Mouse (Mus musculus) urinary bladder, postnatal 10 days (tissue): Measurements from ENCODE around the gene Arid1a.
A peak's percentile ranks its signal among the peaks of the same experiment; 100 is the strongest.
"Not testable (repeated sequence)": the region's sequence is repeated elsewhere in the genome, so short reads cannot be mapped to it uniquely, and the experiment has no call there.

Experiments used
- DNase-seq: peaks from one replicate; pipeline ENCODE4 v3.0.0; 2022; ENCODE audit warnings: low spot score

Arid1a gene

DNA sequence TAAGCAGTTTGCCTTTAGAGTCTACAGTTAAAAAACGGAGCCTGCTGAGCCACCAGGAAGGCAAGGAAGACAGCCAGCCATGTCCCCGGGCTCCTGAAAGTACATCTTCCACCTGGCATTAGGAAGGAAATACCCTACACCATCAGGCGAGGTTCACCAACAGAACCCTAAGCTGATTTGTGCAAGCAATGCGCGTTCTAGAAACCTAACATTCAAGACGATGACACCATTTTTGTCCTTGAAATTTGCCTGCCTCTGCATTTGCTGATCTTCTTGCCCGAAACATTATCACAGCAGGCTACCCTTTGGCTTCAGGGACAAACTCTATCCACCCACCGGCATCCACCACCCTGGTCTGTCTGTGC, 82.3 kb downstream of the Arid1a start:
- no peak for DNase-seq

DNA sequence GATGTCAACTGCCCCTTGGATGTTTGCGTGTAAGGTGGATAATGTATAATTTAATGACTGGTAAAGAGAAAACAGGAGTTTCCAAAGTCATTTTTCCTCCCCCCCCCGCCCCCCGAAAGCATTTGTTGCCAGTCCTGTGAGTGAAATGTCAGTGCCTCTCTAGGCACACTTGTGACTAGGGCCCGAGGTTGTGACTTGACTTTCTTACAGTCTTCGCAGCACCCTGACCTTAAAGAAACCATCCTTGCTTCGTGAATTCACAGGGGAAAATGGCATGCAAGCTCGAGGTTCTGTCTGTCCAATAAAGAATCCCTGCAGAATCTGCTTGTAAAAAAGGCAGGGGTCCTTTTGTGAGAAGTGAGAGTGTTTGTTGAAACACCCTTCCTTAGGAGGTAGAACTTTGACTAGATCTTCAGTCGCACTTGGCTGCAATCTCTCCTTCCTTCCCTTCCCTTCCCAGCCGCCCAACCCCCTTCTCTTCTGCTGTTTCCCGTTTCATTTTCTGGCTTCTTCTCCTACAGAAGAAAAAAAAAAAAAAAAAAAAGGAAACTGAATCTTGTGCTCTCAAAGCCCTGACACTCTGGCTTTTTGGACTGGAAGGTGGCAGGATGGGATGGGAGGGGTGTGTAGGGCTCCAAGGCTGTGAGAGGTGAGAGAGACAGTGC, 82.8 kb downstream of the Arid1a start:
- DNase-seq: no peak

- no peak for DNase-seq
Measured at GRCm38 (mm10) chr4:133672845-133673647, 83.5 kb downstream of the Arid1a start.

GRCm38 (mm10) chr4:133671881-133672844, 84.4 kb downstream of the Arid1a start, which contains the start of gene Pigv:
Pigv (minus strand) TSS chr4:133672647.
- peak; percentile 79 for DNase-seq

DNA sequence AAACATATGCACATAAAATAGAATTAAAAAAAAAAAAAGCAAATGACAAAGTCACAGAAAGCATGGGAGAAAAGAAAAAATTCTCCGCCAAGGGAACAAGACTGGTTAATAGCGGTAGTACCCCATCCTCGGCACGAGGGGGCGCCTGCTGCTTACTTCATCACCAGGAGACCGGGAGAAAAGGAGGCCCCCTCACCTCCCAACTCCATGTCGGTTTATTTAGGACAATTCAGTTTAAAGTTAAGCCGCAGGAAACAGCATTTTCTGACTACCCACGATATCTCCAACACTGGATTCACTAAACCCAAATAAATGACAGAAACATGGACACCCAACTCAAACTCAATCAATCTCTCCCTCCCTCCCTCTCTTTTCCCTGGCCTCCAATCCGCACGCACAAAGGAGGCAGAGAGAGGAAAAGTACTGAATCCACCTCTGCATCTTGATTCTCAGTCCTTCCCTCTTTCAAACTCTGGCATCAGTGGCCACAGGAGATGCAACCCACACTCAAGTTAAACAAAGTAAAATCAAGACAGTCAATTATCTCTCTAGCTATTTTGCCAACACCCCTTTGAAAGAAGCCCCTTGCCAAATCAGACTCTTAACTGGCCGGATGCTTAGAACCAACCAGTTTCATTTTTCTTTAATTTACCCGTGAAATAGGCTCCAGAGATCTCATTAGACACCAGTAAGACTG, 85.2 kb downstream of the Arid1a start:
- DNase-seq: peak; percentile 50

- DNase-seq: no peak
Measured at GRCm38 (mm10) chr4:133669652-133670210, 86.8 kb downstream of the Arid1a start.

DNA sequence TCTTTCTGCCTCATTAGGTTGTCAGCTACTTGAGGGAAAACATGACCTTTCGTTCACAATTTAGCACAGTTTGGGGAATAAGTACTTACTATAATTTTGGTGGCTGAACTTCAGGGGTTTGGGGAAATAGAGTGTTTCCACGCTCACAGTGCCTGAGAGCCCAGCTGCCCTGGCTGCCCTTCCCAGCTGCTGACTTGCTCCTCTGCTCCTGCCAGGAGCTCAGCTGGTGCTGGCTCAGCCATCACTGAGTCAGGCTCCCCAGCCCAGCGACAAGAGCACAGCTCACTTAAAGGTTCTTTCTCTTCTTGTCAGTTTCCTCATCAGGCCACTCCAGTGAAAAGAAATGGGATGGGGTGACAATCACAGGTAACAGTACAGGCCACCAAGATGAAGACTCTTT, 88.0 kb downstream of the Arid1a start:
- no peak for DNase-seq

DNA sequence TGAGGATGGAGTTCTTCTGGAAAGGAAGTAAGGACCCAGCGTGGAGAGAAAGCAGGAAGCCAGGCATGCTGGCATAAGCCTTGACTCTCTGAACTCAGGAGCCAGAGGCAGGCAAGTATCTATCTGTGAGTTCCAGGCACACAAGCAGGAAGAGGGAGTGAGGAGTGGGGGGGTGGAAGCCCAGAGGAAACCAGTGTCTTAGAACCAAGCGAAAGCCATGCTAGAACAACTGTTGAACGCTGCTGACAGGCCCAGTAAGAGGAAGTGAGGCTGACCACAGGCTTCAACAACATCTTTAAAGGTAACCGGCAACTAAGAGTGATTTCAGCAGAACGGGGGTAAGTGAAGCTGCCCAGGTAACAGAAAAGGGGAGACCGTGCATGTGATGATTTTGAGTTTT, 90.4 kb downstream of the Arid1a start:
- DNase-seq: no peak

DNA sequence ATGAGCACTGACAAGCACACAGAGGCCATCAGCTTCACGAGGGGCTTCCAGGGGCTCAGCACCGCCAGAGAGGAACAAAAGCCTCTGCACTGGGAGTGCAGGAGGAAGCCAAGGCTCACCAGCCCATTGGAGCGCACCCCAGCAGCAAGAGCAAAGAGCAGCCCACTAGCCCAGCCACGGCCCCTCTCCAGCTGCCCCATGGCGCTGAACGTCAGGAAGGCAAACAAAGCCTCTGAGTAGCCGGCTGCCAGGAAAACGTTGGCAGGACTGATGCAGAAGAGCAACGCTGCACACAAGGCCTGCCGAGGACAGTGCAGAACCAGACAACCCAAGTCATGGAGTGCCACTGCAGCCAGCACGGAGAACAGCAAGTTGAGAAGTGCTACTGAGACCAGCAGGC, 91.5 kb downstream of the Arid1a start:
- no peak for DNase-seq

GRCm38 (mm10) chr4:133662945-133663344, 93.6 kb downstream of the Arid1a start:
- no peak for DNase-seq

GRCm38 (mm10) chr4:133662421-133662820, 94.1 kb downstream of the Arid1a start:
- DNase-seq: no peak

DNA sequence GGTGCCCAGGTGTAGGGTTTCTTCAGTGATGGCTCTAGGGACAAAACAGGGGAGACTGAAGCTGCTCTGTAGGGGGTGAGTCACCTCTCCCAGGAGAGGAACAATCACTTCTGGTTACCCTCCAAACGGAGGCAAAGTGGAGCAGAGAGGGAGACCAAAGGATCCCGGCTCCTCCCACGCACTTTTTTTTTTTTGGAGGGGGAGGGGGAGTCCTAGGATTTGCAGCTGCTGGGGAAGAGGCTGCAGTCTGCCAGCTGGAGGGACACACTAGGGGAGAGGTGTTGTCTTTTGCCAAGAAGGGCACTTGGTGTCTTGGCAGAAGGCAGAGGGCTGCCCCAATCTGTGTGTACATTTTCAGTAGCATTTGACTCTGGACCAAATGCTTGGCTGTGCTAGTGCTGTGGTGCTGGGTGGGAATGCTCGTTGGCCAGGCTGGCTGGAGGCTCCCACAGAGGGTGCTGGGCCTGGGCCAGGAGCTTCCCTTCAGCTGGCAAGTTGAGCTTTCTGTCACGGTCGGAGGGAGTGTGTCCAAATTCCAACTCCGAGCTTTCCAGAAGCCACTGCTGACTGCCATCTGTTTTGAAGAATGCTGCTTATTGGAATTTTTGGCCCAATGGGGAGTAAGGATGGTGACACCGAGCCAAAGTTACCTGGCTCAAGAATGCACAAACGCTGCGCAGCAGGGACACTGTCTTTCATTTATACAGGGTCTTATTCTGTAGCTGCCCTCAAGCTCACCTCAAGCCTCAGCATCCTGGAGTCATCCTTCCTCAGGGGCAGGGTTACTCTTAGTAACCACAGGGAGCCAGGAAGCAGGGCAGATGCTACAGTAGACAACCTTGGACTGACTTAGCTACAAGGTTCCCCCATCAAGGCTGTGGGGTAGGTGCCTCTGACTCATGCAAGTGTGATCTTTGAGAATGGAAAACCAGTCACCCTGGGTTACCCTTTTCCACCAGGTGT, 96.1 kb downstream of the Arid1a start:
- DNase-seq: no peak

DNA sequence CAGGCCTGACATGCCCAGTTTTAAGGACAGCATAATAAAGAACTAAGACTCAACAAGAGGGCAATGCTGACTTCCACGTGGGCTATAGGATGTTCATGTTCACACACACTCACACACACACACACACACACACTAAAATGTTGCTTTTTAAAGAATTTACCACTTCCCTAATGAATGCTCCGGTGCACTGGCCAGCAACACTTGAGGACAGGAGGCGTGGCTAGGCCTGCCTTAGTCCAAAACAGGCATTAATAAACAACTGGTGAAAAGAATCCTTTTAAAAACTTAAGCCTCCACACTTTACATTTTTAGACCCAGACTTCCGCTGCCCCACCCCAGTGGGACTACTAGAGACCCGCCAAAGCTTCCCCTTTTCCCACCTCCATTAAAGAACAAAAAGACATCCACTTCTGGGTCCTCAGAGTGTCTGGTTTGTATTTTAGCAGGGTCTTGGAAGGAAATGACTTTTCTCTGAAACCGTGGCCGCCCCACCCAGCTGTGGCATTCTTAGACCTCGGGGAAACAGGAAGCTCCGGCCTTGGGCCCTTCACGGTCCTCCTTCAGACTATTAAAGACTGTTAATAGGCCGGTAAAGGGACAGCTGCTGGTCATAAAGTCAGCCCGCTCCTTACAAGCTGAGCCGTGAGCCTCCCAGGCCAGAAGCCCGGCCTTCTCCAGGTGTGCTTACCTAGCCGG, 96.9 kb downstream of the Arid1a start:
- DNase-seq: no peak

DNA sequence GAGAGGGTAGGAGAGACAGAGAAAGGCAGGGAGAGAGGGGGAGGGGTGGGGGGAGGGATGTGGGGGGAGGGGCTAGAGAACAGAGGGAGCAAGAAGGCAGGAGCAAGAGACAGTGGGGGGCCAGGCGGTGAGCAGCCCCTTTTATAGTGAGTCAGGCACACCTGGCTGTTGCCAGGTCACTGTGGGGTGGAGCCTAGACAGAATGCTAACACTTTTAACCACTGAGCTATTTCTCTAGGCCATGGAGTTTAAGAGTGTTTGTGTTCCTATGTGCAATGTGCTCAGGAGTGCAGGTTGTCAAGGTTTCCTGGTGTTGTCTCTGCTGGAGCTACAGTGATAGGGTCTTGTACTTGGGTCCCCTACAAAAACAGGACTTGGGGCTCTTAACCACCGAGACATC, 97.8 kb downstream of the Arid1a start:
- no peak for DNase-seq

GRCm38 (mm10) chr4:133657829-133658458, 98.6 kb downstream of the Arid1a start:
- no peak for DNase-seq

DNA sequence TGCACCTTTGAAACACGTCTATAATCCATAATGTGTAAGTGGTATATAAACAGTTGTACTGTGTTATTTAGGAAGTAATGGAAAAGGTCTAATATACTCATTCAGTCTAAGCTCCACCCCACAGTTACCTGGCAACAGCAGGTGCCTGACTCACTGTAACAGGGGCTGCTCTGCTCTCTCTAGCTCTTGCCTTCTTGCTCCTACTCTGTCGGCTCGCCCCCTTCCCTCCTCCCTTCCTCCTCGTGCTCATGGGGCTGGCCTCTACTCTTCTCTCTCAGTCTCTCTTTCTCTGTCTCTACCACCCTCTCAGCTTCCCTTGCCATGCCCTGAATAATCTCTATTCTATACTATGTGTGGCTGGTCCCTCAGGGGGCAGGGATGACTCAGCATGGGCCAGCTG, 99.6 kb downstream of the Arid1a start:
- DNase-seq: no peak

- no peak for DNase-seq
Measured at GRCm38 (mm10) chr4:133656294-133656693, 100.3 kb downstream of the Arid1a start.

DNA sequence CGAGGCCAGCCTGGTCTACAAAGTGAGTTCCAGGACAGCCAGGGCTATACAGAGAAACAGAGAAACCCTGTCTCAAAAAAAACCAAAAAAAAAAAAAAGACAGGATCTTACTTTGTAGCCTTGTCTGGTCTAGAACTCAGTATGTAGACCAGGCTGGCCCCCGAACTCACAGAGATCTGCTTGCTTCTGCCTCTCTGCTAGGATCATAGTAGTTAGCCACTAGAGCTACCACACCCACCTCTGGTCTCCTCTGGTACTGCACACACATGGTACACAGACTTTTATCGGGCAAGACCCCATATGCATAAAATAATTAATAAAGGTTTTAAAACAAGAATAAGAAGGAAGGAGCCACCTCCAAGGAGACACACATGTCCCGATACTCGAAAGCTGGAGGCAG, 102.5 kb downstream of the Arid1a start:
- not testable (repeated sequence) for DNase-seq

- DNase-seq: no peak
Measured at GRCm38 (mm10) chr4:133652746-133653145, 103.8 kb downstream of the Arid1a start.
